Mouse (Mus musculus) heart, embryonic 11.5 days (tissue): ENCODE measurements around the gene Stab1. TPM values are rescaled to one million over a fixed set of nuclear protein-coding genes. Genes with fewer than 3 reads are reported as not detected.
A peak's percentile ranks its signal among the peaks of the same experiment; 100 is the strongest.

ENCODE experiments used
- ATAC-seq: fragments of 200-750 bp; cut with Nextera tagmentation; replicated peaks from 2 replicates; pipeline ENCODE4 v1.8.0; 2017; ENCODE audit warnings: moderate library complexity; ENCODE audit not compliant: insufficient number of reproducible peaks, low FRiP score, low TSS enrichment
- H3K27ac ChIP-seq: fragments of 300-500 bp; sonication (generic); 2 replicates; pipeline ENCODE4 v1.5.1; 2014; ENCODE audit warnings: mild to moderate bottlenecking, low read depth, low read length
- H3K27me3 ChIP-seq: fragments of 300-500 bp; sonication (generic); 2 replicates; pipeline ENCODE4 v1.6.1; 2014; ENCODE audit warnings: mild to moderate bottlenecking, low read length, mixed read lengths; ENCODE audit not compliant: control insufficient read depth, insufficient read depth
- H3K36me3 ChIP-seq: fragments of 300-500 bp; sonication (generic); 2 replicates; pipeline ENCODE4 v1.6.1; 2014; ENCODE audit warnings: mild to moderate bottlenecking, low read length, moderate library complexity, mixed read lengths; ENCODE audit not compliant: control insufficient read depth, insufficient read depth
- H3K4me1 ChIP-seq: fragments of 300-500 bp; sonication (generic); 2 replicates; pipeline ENCODE4 v1.6.1; 2014; ENCODE audit warnings: low read length; ENCODE audit not compliant: control insufficient read depth, insufficient read depth
- H3K4me2 ChIP-seq: fragments of 300-500 bp; sonication (generic); 2 replicates; pipeline ENCODE4 v1.6.1; 2014; ENCODE audit warnings: mild to moderate bottlenecking, moderate library complexity
- H3K4me3 ChIP-seq: fragments of 300-500 bp; sonication (generic); 2 replicates; pipeline ENCODE4 v1.5.1; 2014; ENCODE audit warnings: low read depth, low read length
- H3K9ac ChIP-seq: fragments of 300-500 bp; sonication (generic); 2 replicates; pipeline ENCODE4 v1.6.1; 2014; ENCODE audit warnings: mild to moderate bottlenecking, low read depth, low read length, moderate library complexity
- H3K9me3 ChIP-seq: fragments of 300-500 bp; sonication (generic); replicated peaks from 2 replicates; pipeline ENCODE4 v1.6.1; 2016; ENCODE audit warnings: low read length; ENCODE audit not compliant: control insufficient read depth
- WGBS: fragments of 180-500 bp; shearing (Covaris S2); extraction: QIAGEN DNeasy Blood & Tissue Kit; methylation state at CpG from one replicate; pipeline ENCODE4 v1.1.7; 2014; ENCODE audit not compliant: insufficient replicate concordance; 5-methylcytosine and 5-hydroxymethylcytosine counted together
- polyA plus RNA-seq: library from polyadenylated mRNA; unstranded; fragments of >200 nt; fragmentation: Nextera tagmentation; extraction: Ambion mirVana; gene quantifications from 2 replicates; pipeline ENCODE4 v1.2.1, GENCODE M21; 2014

Stab1 gene
- polyA plus RNA-seq, 1 experiment from 2014 or later = 35.9 TPM

- H3K27ac ChIP-seq = no peak overlapping the region
- H3K4me2 ChIP-seq = no peak overlapping the region
- H3K9me3 ChIP-seq = no peaks in the 10 kb centered on the region
- H3K27me3 ChIP-seq = no peaks in the 10 kb centered on the region
- ATAC-seq = no peak
- 92% methylated on average over 34 of the region's 34 CpGs for WGBS
- peaks cover 28% of the 10 kb centered on the region for H3K4me1 ChIP-seq
- peaks cover 37% of the 10 kb centered on the region for H3K36me3 ChIP-seq
- H3K4me3 ChIP-seq = no peak overlapping the region
- H3K9ac ChIP-seq = no peak overlapping the region
Observed at GRCm38 (mm10) chr14:31135495-31136410, 32.7 kb downstream of the Stab1 start.

- Histone ChIP-seq H3K27ac (no peak overlapping the region), H3K36me3 (peaks cover 30% of the 10 kb centered on the region), H3K4me1 (peaks cover 36% of the 10 kb centered on the region), H3K9ac (no peak overlapping the region), H3K4me2 (no peak overlapping the region), H3K27me3 (no peaks in the 10 kb centered on the region), H3K4me3 (no peak overlapping the region), H3K9me3 (no peaks in the 10 kb centered on the region)
- ATAC-seq = no peak
- 88% methylated on average over 25 of the region's 25 CpGs for WGBS
Observed at GRCm38 (mm10) chr14:31134015-31135000, 34.1 kb downstream of the Stab1 start.

- Histone ChIP-seq H3K27me3 (no peaks in the 10 kb centered on the region), H3K9me3 (no peaks in the 10 kb centered on the region), H3K4me1 (peaks cover 33% of the 10 kb centered on the region), H3K9ac (no peak overlapping the region), H3K27ac (no peak overlapping the region), H3K4me3 (no peak overlapping the region), H3K36me3 (peaks cover 22% of the 10 kb centered on the region), H3K4me2 (peak overlapping the region; percentile 81)
- WGBS = 63% methylated on average over 11 of the region's 11 CpGs
- no peak for ATAC-seq
Observed at GRCm38 (mm10) chr14:31133023-31133665, 35.3 kb downstream of the Stab1 start.

- ATAC-seq = no peak
- Histone ChIP-seq H3K27ac (no peak overlapping the region), H3K4me3 (peak overlapping the region; percentile 87), H3K27me3 (no peaks in the 10 kb centered on the region), H3K9me3 (no peaks in the 10 kb centered on the region), H3K4me2 (peak overlapping the region; percentile 81), H3K36me3 (peaks cover 22% of the 10 kb centered on the region), H3K4me1 (peaks cover 31% of the 10 kb centered on the region), H3K9ac (peak overlapping the region; percentile 85; the same call in 1 of the 2 replicates)
- WGBS = 83% methylated on average over 7 of the region's 7 CpGs
Observed at GRCm38 (mm10) chr14:31132491-31132975, 35.9 kb downstream of the Stab1 start.

- H3K27ac ChIP-seq = 0 out of 2 replicates have a peak overlapping the region, but pooled peaks have one; percentile 93
- peak overlapping the region; percentile 87 for H3K4me3 ChIP-seq
- H3K9ac ChIP-seq = peak overlapping the region; percentile 85
- WGBS = 3% methylated on average over 6 of the region's 6 CpGs
- H3K36me3 ChIP-seq = peaks cover 19% of the 10 kb centered on the region
- H3K27me3 ChIP-seq = no peaks in the 10 kb centered on the region
- peak overlapping the region; percentile 81 for H3K4me2 ChIP-seq
- no peak for ATAC-seq
- H3K9me3 ChIP-seq = no peaks in the 10 kb centered on the region
- H3K4me1 ChIP-seq = peaks cover 32% of the 10 kb centered on the region
Observed at GRCm38 (mm10) chr14:31132031-31132430, 36.4 kb downstream of the Stab1 start.

- peak; percentile 4; the same call in 1 of the 2 replicates for ATAC-seq
- Histone ChIP-seq H3K9ac (peak overlapping the region; percentile 85), H3K27me3 (no peaks in the 10 kb centered on the region), H3K27ac (peak overlapping the region; percentile 93), H3K4me1 (peaks cover 30% of the 10 kb centered on the region), H3K4me2 (peak overlapping the region; percentile 81), H3K4me3 (peak overlapping the region; percentile 87), H3K36me3 (peaks cover 12% of the 10 kb centered on the region), H3K9me3 (no peaks in the 10 kb centered on the region)
- under 1% methylated on average over 43 of the region's 43 CpGs for WGBS
Observed at GRCm38 (mm10) chr14:31131272-31131821, 37.1 kb downstream of the Stab1 start.

GRCm38 (mm10) chr14:31130236-31131220, 37.9 kb downstream of the Stab1 start, which contains the start of gene Nt5dc2:
Nt5dc2 (plus strand) TSS chr14:31131053.
- Histone ChIP-seq H3K27ac (peak within 1 kb of the TSS; percentile 93), H3K9me3 (no peaks in the 10 kb centered on the region), H3K4me3 (peak within 1 kb of the TSS; percentile 87), H3K27me3 (no peaks in the 10 kb centered on the region), H3K9ac (peak within 1 kb of the TSS; percentile 85), H3K36me3 (peaks cover 4% of the 10 kb centered on the region), H3K4me2 (peak within 1 kb of the TSS; percentile 81), H3K4me1 (peaks cover 34% of the 10 kb centered on the region)
- WGBS = 5% methylated on average over 57 of the region's 63 CpGs
- ATAC-seq = peak; percentile 80
